24 mouse cellular contexts compared by ENCODE assay signal in genomic region chr8:126272445-126272844, GRCm38 (mm10). TPM values are rescaled to one million over a fixed set of nuclear protein-coding genes. Genes with fewer than 3 reads are reported as not detected.
DNase-seq lines count a peak whose midpoint lies in the region; ATAC-seq lines count a peak whose summit lies in the region.
"Had no signal": no experiment of that assay in that cellular context is flagged by ENCODE, and none has a peak within 500 bp of the region (broad histone marks: within the 10 kb centered on the region; RNA-seq: fewer than 3 reads in every experiment).

No protein-coding gene starts in this region.

- peak; percentile 37 to 47 for DNase-seq in layer of hippocampus, adult 8-10 months (ENCODE audit: low spot score in 2 of 2)
- no peak for DNase-seq in layer of hippocampus, postnatal 36 days
- DNase-seq in frontal cortex, postnatal 10 days (ENCODE audit: low spot score in 2 of 2), result peak; percentile 11 to 39
- peak; percentile 16 to 26 for DNase-seq in layer of hippocampus, postnatal 10 days (ENCODE audit: low spot score in 2 of 2)
- peak; percentile 39 for DNase-seq in right cerebral cortex, postnatal 14 days
- DNase-seq in embryo, embryonic 11 days, result no peak
- DNase-seq: adrenal gland, postnatal 10 days; gastrocnemius, postnatal 10 days; kidney, adult 8-10 months; kidney, postnatal 10 days; liver, embryonic 13.5 days; lung, adult 2 months had no signal

- ATAC-seq in monocyte, adult 5-6 weeks (replicated peaks; ENCODE audit: insufficient number of reproducible peaks, low FRiP score, low TSS enrichment, poor library complexity, severe bottlenecking), result no peak
- ATAC-seq in CD4-positive, CD25-positive, alpha-beta regulatory T cell, adult 4 months, result no peak
- ATAC-seq: activated CD4-positive, CD25-positive, alpha-beta regulatory T cell, adult 4 months; forebrain, embryonic 15.5 days had no signal

RNA-seq across cellular contexts. Expression of gene Slc35f3, which starts 25.9 kb away (rescaled TPM):
- total RNA-seq in layer of hippocampus, adult 8-10 months (2022), result 10 to 100 TPM; 34.9 to 40.8 (median 38.7) TPM
- 10 to 100 TPM; 42.4 to 45.3 TPM for total RNA-seq in layer of hippocampus, postnatal 36 days (2021)
- total RNA-seq in layer of hippocampus, postnatal 10 days (2021), result 10 to 100 TPM; 30.4 to 31.0 TPM
- not detected in 3 replicates for total RNA-seq in monocyte, adult 5-6 weeks (2017)
- polyA plus RNA-seq in CD4-positive, CD25-positive, alpha-beta regulatory T cell, adult 4 months (2017; shearing (Covaris generic)), result not detected
- total RNA-seq: granulocyte monocyte progenitor cell, adult 5-6 weeks; hematopoietic stem cell, adult 5-6 weeks; megakaryocyte, adult 5-6 weeks; neutrophil, adult 5-6 weeks had no signal
- polyA plus RNA-seq: activated CD4-positive, CD25-positive, alpha-beta regulatory T cell, adult 4 months; C2C12; heart, embryonic 11.5 days; heart, postnatal 0 days; liver, embryonic 13.5 days; small intestine, adult 2 months had no signal

Comparison
In these comparisons a context has a peak if more than half of its experiments do, and no peak if none do; other contexts are left out.
1. DNase-seq: peak in layer of hippocampus, adult 8-10 months (2 of 2), frontal cortex, postnatal 10 days (2 of 2), layer of hippocampus, postnatal 10 days (2 of 2) and right cerebral cortex, postnatal 14 days (single experiment); none in layer of hippocampus, postnatal 36 days (0 of 2) and embryo, embryonic 11 days (single experiment).
2. RNA of gene Slc35f3, which starts 25.9 kb away (total RNA-seq): 42.4 to 45.3 TPM in layer of hippocampus, postnatal 36 days, 34.9 to 40.8 TPM in layer of hippocampus, adult 8-10 months and 30.4 to 31.0 TPM in layer of hippocampus, postnatal 10 days; not detected in monocyte, adult 5-6 weeks; every median in the first group is over 10 times any median in the second.